Mouse (Mus musculus) megakaryocyte, adult 5-6 weeks (primary cell): ENCODE data around the gene 6030468B19Rik. TPM values are rescaled to one million over a fixed set of nuclear protein-coding genes. Genes with fewer than 3 reads are reported as not detected.
"Not testable (repeated sequence)": the region's sequence is repeated elsewhere in the genome, so short reads cannot be mapped to it uniquely, and the experiment has no call there.

Source experiments
- ATAC-seq: 2 replicates; pipeline ENCODE4 v1.8.0; 2016; ENCODE audit warnings: mild to moderate bottlenecking, inconsistent platforms; ENCODE audit not compliant: poor library complexity, severe bottlenecking
- total RNA-seq, 2 experiments: library from RNA; stranded (forward) in 1 of 2; stranded (reverse) in 1 of 2; fragments of 153-499, 151-499 nt in 1 of 2; fragments of 221-1000, 200-1000 nt in 1 of 2; gene quantifications; 2 replicates each; pipeline versions ENCODE4 v1.2.3 to v1.2.4; 2015 to 2017

The 6030468B19Rik gene
- total RNA-seq, 2 experiments from 2014 or later: 0.60 TPM; not detected in 1

- ATAC-seq: no peak
These were observed 19.4 kb upstream of the 6030468B19Rik start for GRCm38 (mm10) chr11:117778031-117778430.

- no peak for ATAC-seq
These were observed 18.5 kb upstream of the 6030468B19Rik start for GRCm38 (mm10) chr11:117778851-117779433.

- peak; percentile 28 for ATAC-seq
These were observed 17.8 kb upstream of the 6030468B19Rik start for GRCm38 (mm10) chr11:117779434-117780198.

- no peak for ATAC-seq
These were observed 17.3 kb upstream of the 6030468B19Rik start for GRCm38 (mm10) chr11:117780199-117780515.

- peak; percentile 47 for ATAC-seq
These were observed 16.8 kb upstream of the 6030468B19Rik start for GRCm38 (mm10) chr11:117780582-117781111.

- peak; percentile 19 for ATAC-seq
These were observed 16.1 kb upstream of the 6030468B19Rik start for GRCm38 (mm10) chr11:117781199-117781821.

- peak; percentile 21 for ATAC-seq
These were observed 15.3 kb upstream of the 6030468B19Rik start, which contains the start of the genes Tmc8 and Tmc6 for GRCm38 (mm10) chr11:117781993-117782704. Gene Tmc8, plus strand, starts transcription at chr11:117782076. Gene Tmc6, minus strand, starts transcription at chr11:117782198.

- no peak for ATAC-seq
These were observed 14.8 kb upstream of the 6030468B19Rik start for GRCm38 (mm10) chr11:117782705-117783034.

GRCm38 (mm10) chr11:117783089-117783488 lies 14.4 kb upstream of the 6030468B19Rik start:
- no peak for ATAC-seq

GRCm38 (mm10) chr11:117783683-117784309 lies 13.7 kb upstream of the 6030468B19Rik start:
- ATAC-seq: no peak

- peak; percentile 46 for ATAC-seq
These were observed 11.2 kb upstream of the 6030468B19Rik start for GRCm38 (mm10) chr11:117786294-117786693.

GRCm38 (mm10) chr11:117788481-117788880 lies 9.0 kb upstream of the 6030468B19Rik start:
- ATAC-seq: not testable (repeated sequence)

- ATAC-seq: peak; percentile 59
These were observed 7.2 kb upstream of the 6030468B19Rik start for GRCm38 (mm10) chr11:117790286-117790685.

GRCm38 (mm10) chr11:117790703-117791440 lies 6.6 kb upstream of the 6030468B19Rik start:
- ATAC-seq: no peak

GRCm38 (mm10) chr11:117791441-117791761 lies 6.1 kb upstream of the 6030468B19Rik start:
- no peak for ATAC-seq

- ATAC-seq: peak; percentile 91
These were observed 5.1 kb upstream of the 6030468B19Rik start for GRCm38 (mm10) chr11:117792281-117792888.

GRCm38 (mm10) chr11:117794035-117794551 lies 3.4 kb upstream of the 6030468B19Rik start:
- no peak for ATAC-seq

GRCm38 (mm10) chr11:117796954-117797353 lies 506 bp upstream of the 6030468B19Rik start:
- ATAC-seq: no peak

GRCm38 (mm10) chr11:117798160-117798541 lies 691 bp downstream of the 6030468B19Rik start:
- ATAC-seq: peak; percentile 28; the same call in 1 of the 2 replicates
